Mouse (Mus musculus) spleen, adult 2 months (tissue): ENCODE measurements at regions not wholly inside any gene's neighbourhood (a gene's known extent, or its start where the extent isn't known, plus 50 kb on each side); places are given as distances from the start of the nearest gene placed in this dataset.

Experiments used
- DNase-seq, 2 experiments: peaks; one replicate each; pipeline versions ENCODE4 v3.0.0 to v3.0.0-alpha.2; 2012 to 2021; ENCODE audit warnings: low spot score in 2 of 2, low read depth in 1 of 2
- H3K27ac ChIP-seq: fragments of 200-500 bp; 2 replicates; pipeline ENCODE4 v1.5.1; 2012; ENCODE audit warnings: low read length, inconsistent platforms; ENCODE audit not compliant: insufficient read depth
- H3K27me3 ChIP-seq: fragments of 200-500 bp; 2 replicates; pipeline ENCODE4 v1.6.1; 2012; ENCODE audit warnings: mild to moderate bottlenecking, moderate library complexity, low read length, inconsistent platforms; ENCODE audit not compliant: control insufficient read depth, insufficient read depth
- H3K36me3 ChIP-seq: fragments of 200-500 bp; 2 replicates; pipeline ENCODE4 v1.6.1; 2012; ENCODE audit warnings: mild to moderate bottlenecking, low read length, inconsistent platforms; ENCODE audit not compliant: control insufficient read depth, insufficient read depth
- H3K4me1 ChIP-seq: fragments of 200-500 bp; 2 replicates; pipeline ENCODE4 v1.6.1; 2011; ENCODE audit warnings: inconsistent platforms; ENCODE audit not compliant: control insufficient read depth, insufficient read depth, insufficient read length
- H3K4me3 ChIP-seq: fragments of 200-500 bp; 2 replicates; pipeline ENCODE4 v1.5.1; 2011; ENCODE audit warnings: mild to moderate bottlenecking, inconsistent platforms; ENCODE audit not compliant: insufficient read depth, insufficient read length; ENCODE audit errors: extremely low read depth
- CTCF ChIP-seq: fragments of 200-500 bp; IDR thresholded peaks from 2 replicates; pipeline ENCODE4 v1.5.1; 2011; ENCODE audit warnings: mild to moderate bottlenecking, inconsistent platforms; ENCODE audit not compliant: insufficient read depth, insufficient read length, insufficient replicate concordance; ENCODE audit errors: extremely low read depth
- POLR2A ChIP-seq: fragments of 200-500 bp; IDR thresholded peaks from 2 replicates; pipeline ENCODE4 v1.6.1; 2011; ENCODE audit warnings: low read depth, low read length, inconsistent platforms
- WGBS: fragments of 180-500 bp; shearing (Covaris S2); methylation state at CpG from one replicate; pipeline ENCODE4 v1.1.7; 2018; 5-methylcytosine and 5-hydroxymethylcytosine counted together

- Histone ChIP-seq H3K4me3 (no peak overlapping the region), H3K36me3 (no peaks in the 10 kb centered on the region), H3K4me1 (no peaks in the 10 kb centered on the region), H3K27ac (no peak overlapping the region), H3K27me3 (no peaks in the 10 kb centered on the region)
- WGBS = 89% methylated on average over 3 of the region's 3 CpGs
- TF ChIP-seq CTCF = no peak
- no peak for TF ChIP-seq POLR2A
- DNase-seq = no peak
Observed at GRCm38 (mm10) chr10:100224459-100225097, 110.9 kb upstream of the Gm4301 start.

- WGBS = 77% methylated on average over 4 of the region's 4 CpGs
- no peak for TF ChIP-seq POLR2A
- TF ChIP-seq CTCF = no peak
- no peak for DNase-seq
Observed at GRCm38 (mm10) chr10:100259235-100259900, 76.1 kb upstream of the Gm4301 start.

GRCm38 (mm10) chr10:100263447-100263846, 72.0 kb upstream of the Gm4301 start:
- H3K27me3 ChIP-seq = no peaks in the 10 kb centered on the region
- no peak overlapping the region; the same call in 1 of the 2 replicates for H3K4me3 ChIP-seq

More at GRCm38 (mm10) chr10:100259235-100259900, 76.1 kb upstream of the Gm4301 start:
- Histone ChIP-seq H3K27ac (no peak overlapping the region), H3K36me3 (no peaks in the 10 kb centered on the region), H3K27me3 (no peaks in the 10 kb centered on the region), H3K4me1 (no peaks in the 10 kb centered on the region), H3K4me3 (no peak overlapping the region)

GRCm38 (mm10) chr10:100264066-100264465, 71.4 kb upstream of the Gm4301 start:
- no peak overlapping the region for H3K27ac ChIP-seq
- H3K4me1 ChIP-seq = no peaks in the 10 kb centered on the region
- no peak overlapping the region for H3K4me3 ChIP-seq
- no peaks in the 10 kb centered on the region for H3K36me3 ChIP-seq
- 85% methylated on average over 2 of the region's 2 CpGs for WGBS
- TF ChIP-seq POLR2A = no peak
- no peak for TF ChIP-seq CTCF
- DNase-seq = no peak
- H3K27me3 ChIP-seq = no peaks in the 10 kb centered on the region

More at GRCm38 (mm10) chr10:100263447-100263846, 72.0 kb upstream of the Gm4301 start:
- Histone ChIP-seq H3K36me3 (no peaks in the 10 kb centered on the region), H3K4me1 (no peaks in the 10 kb centered on the region), H3K27ac (no peak overlapping the region)
- TF ChIP-seq POLR2A = no peak
- no peak for TF ChIP-seq CTCF
- WGBS = 73% methylated on average over 2 of the region's 2 CpGs
- DNase-seq = no peak

- H3K36me3 ChIP-seq = no peaks in the 10 kb centered on the region
Observed at GRCm38 (mm10) chr10:100282471-100282870, 53.0 kb upstream of the Gm4301 start.

More at GRCm38 (mm10) chr10:100282471-100282870, 53.0 kb upstream of the Gm4301 start:
- TF ChIP-seq POLR2A (no peak), CTCF (no peak)
- no peak overlapping the region for H3K4me3 ChIP-seq
- H3K27ac ChIP-seq = no peak overlapping the region
- no peak for DNase-seq
- H3K27me3 ChIP-seq = no peaks in the 10 kb centered on the region
- no peaks in the 10 kb centered on the region for H3K4me1 ChIP-seq
